Mouse (Mus musculus): ENCODE results near the gene Gimap8.

DNA sequence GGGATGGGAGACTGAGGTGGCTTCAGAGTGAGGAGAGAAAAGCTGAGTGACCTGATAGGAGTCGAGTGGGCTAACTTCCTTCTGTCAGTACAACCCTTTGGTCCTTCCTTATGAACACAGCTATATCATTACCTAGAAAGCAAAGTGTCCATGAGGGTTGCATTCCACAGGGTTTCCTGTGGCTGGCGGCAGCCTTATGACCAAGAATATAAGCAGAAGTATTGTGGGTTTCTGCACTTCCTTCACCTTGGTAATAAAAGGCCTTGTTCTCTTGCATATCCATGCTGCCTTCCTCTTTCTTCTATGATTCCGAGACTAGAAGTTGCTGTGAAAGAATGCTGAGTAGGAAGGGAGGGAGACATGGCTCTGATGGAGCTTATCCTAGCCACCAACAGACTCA lies 51.9 kb downstream of the Gimap8 start:
- TF ChIP-seq CTCF (conservative IDR thresholded peaks at IDR 0.05; ENCODE audit: low read length) (no peak), NANOG (IDR thresholded peaks at IDR 0.05; ENCODE audit: borderline replicate concordance, low read length) (no peak), POU5F1 (IDR thresholded peaks at IDR 0.05; ENCODE audit: borderline replicate concordance, low read length) (no peak)
